Mouse (Mus musculus) neural tube, embryonic 11.5 days (tissue): ENCODE measurements around the gene Myh9. TPM values are rescaled to one million over a fixed set of nuclear protein-coding genes. Genes with fewer than 3 reads are reported as not detected.

Experiments
- ATAC-seq: fragments of 200-750 bp; cut with Nextera tagmentation; 2 replicates; pipeline ENCODE4 v1.8.0; 2017; ENCODE audit warnings: moderate number of reproducible peaks, mild to moderate bottlenecking, moderate TSS enrichment, moderate library complexity; ENCODE audit not compliant: insufficient read depth, low FRiP score, low TSS enrichment
- DNase-seq: peaks from one replicate; pipeline ENCODE4 v3.0.0-alpha.2; 2015; ENCODE audit warnings: low spot score
- H3K27ac ChIP-seq: fragments of 300-500 bp; sonication (generic); 2 replicates; pipeline ENCODE4 v1.5.1; 2014; ENCODE audit warnings: low read depth, mild to moderate bottlenecking, low read length
- H3K27me3 ChIP-seq: fragments of 300-500 bp; sonication (generic); 2 replicates; pipeline ENCODE4 v1.6.1; 2014; ENCODE audit warnings: mild to moderate bottlenecking, low read length, mixed read lengths; ENCODE audit not compliant: control insufficient read depth, insufficient read depth
- H3K36me3 ChIP-seq: fragments of 300-500 bp; sonication (generic); 2 replicates; pipeline ENCODE4 v1.6.1; 2014; ENCODE audit warnings: mild to moderate bottlenecking, low read length, moderate library complexity, mixed read lengths; ENCODE audit not compliant: control insufficient read depth, insufficient read depth
- H3K4me1 ChIP-seq: fragments of 300-500 bp; sonication (generic); 2 replicates; pipeline ENCODE4 v1.6.1; 2014; ENCODE audit warnings: low read length, mixed read lengths; ENCODE audit not compliant: control insufficient read depth, insufficient read depth
- H3K4me2 ChIP-seq: fragments of 300-500 bp; sonication (generic); 2 replicates; pipeline ENCODE4 v1.6.1; 2014; ENCODE audit warnings: low read depth, mild to moderate bottlenecking, moderate library complexity
- H3K4me3 ChIP-seq: fragments of 300-500 bp; sonication (generic); 2 replicates; pipeline ENCODE4 v1.5.1; 2014; ENCODE audit warnings: low read depth, low read length
- H3K9ac ChIP-seq: fragments of 300-500 bp; sonication (generic); 2 replicates; pipeline ENCODE4 v1.6.1; 2014; ENCODE audit warnings: mild to moderate bottlenecking, low read length
- H3K9me3 ChIP-seq: fragments of 300-500 bp; sonication (generic); 2 replicates; pipeline ENCODE4 v1.6.1; 2016; ENCODE audit warnings: low read length; ENCODE audit not compliant: control insufficient read depth
- WGBS: fragments of 180-500 bp; shearing (Covaris S2); extraction: QIAGEN DNeasy Blood & Tissue Kit; methylation state at CpG from one replicate; pipeline ENCODE4 v1.1.7; 2014; 5-methylcytosine and 5-hydroxymethylcytosine counted together
- polyA plus RNA-seq: library from polyadenylated mRNA; unstranded; fragments of >200 nt; fragmentation: Nextera tagmentation; extraction: Ambion mirVana; gene quantifications from 2 replicates; pipeline ENCODE4 v1.2.1, GENCODE M21; 2014

Gene Myh9
- polyA plus RNA-seq, 1 experiment from 2014 or later, result 24.5 TPM

DNA sequence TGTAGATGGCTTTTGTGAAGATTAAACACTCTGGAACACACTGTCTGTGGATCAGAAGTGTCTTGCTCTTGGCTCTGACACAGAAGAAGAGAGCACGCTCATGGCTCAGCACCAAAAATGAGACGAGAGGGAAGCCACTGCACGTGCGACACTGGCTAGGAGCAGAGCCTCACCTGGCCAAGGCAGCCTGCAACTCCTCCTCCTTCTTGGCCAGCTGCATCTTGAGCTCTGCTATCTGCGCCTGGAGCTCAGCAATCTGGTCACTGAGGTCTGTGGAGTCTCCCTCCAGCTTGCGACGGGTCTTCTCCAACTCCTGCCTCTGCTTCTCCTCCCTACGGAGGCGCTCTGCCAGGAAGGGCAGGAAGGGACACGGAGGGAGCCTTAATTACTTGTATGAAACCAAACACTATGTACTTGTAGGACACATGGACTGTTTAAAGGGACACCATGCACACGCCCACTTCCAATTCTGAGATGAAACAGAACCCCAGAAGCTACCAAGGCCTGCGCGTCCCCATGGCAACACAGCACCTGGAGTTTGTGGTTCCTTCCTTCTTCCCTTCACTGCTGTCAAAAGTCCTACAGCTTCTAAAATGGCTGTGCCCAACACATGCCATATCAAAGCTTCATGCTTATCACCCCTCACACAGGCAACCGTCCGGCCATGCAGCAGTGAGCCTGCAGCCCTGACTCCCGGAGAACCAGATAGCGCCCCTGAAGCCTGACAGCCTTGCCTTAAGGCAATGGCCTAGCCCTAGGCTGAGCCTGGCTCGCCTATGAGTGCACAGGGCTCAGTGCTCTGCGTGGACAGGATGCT lies 68.7 kb downstream of the Myh9 start:
- DNase-seq (no peak), ATAC-seq (no peak)
- no peaks in the 10 kb centered on the region for H3K4me1 ChIP-seq
- H3K4me2 ChIP-seq, result no peak overlapping the region
- no peak overlapping the region for H3K4me3 ChIP-seq
- no peak overlapping the region for H3K27ac ChIP-seq
- no peaks in the 10 kb centered on the region for H3K9me3 ChIP-seq
- H3K9ac ChIP-seq, result no peak overlapping the region
- H3K36me3 ChIP-seq, result peaks cover 25% of the 10 kb centered on the region
- H3K27me3 ChIP-seq, result no peaks in the 10 kb centered on the region
- 96% methylated on average over 19 of the region's 19 CpGs for WGBS

DNA sequence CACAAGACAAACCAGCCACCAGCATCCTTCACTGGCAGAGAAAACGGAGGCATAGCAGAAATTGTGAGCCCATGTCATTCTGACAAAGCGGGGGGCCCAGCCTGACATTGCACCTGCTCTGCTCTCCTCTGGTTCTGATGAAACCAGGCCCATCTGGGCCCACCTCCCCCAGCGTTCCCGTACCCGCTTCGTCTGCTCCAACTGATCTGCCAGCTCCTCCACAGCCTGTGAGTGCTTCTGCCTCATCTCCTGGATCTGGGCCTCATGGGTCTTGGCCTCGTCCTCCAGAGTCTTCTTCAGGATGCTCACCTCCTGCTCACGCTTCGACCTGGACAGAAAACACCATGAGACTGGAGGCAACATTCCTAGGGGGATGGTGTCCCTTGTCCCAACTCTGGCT lies 71.0 kb downstream of the Myh9 start:
- Histone ChIP-seq H3K9me3 (no peaks in the 10 kb centered on the region), H3K27me3 (no peaks in the 10 kb centered on the region), H3K36me3 (peaks cover 29% of the 10 kb centered on the region), H3K4me3 (no peak overlapping the region), H3K9ac (no peak overlapping the region), H3K4me1 (no peaks in the 10 kb centered on the region), H3K4me2 (no peak overlapping the region), H3K27ac (no peak overlapping the region)
- ATAC-seq, result no peak
- 92% methylated on average over 9 of the region's 9 CpGs for WGBS
- no peak for DNase-seq

DNA sequence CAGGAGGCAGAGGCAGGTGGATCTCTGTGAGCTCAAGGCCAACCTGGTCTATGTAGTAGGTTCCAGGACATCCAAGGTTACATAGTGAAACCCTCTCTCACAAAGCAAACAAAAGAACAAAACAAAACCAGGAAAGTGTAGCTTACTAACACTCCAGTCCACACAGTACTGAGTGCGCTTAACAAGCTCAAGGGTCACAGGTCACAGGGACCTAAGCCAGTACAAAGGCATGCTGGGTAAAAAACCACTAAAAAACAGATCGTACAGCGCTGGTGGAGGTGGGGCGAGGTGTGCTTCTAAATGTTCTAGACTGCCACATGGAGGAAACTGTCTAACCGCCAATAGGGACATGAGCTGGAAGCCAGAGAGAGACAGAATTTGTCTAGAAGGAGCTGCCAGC lies 71.6 kb downstream of the Myh9 start:
- H3K4me3 ChIP-seq, result no peak overlapping the region
- no peak overlapping the region for H3K9ac ChIP-seq
- WGBS, result 93% methylated on average over 5 of the region's 5 CpGs
- no peak overlapping the region for H3K27ac ChIP-seq
- H3K4me2 ChIP-seq, result no peak overlapping the region
- no peak for ATAC-seq
- no peaks in the 10 kb centered on the region for H3K27me3 ChIP-seq
- no peak for DNase-seq
- no peaks in the 10 kb centered on the region for H3K9me3 ChIP-seq
- peaks cover 30% of the 10 kb centered on the region for H3K36me3 ChIP-seq
- no peaks in the 10 kb centered on the region for H3K4me1 ChIP-seq

DNA sequence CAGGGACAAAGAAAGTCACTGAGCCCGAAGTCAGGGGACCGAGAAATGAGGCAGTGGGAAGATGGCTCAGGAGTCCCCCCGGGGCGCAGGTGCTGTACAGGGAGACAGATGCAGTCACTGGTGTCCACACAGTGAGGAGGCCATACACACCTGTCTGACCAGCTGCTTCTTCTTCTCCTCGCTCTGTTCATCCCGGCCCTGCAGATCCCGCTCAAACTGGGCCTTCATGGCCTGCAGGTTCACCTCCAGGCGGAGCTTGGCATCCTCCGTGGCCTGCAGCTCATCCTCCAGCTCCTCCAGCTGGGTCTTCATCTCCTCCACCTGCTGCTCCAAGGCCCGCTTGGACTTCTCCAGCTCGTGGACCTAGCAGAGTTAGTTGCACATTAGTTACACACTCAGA lies 75.0 kb downstream of the Myh9 start:
- H3K36me3 ChIP-seq, result peaks cover 34% of the 10 kb centered on the region
- H3K27ac ChIP-seq, result no peak overlapping the region
- no peaks in the 10 kb centered on the region for H3K27me3 ChIP-seq
- no peaks in the 10 kb centered on the region for H3K4me1 ChIP-seq
- H3K9ac ChIP-seq, result no peak overlapping the region
- H3K4me2 ChIP-seq, result no peak overlapping the region
- WGBS, result 94% methylated on average over 11 of the region's 11 CpGs
- DNase-seq (no peak), ATAC-seq (no peak)
- H3K9me3 ChIP-seq, result no peaks in the 10 kb centered on the region
- no peak overlapping the region for H3K4me3 ChIP-seq

DNA sequence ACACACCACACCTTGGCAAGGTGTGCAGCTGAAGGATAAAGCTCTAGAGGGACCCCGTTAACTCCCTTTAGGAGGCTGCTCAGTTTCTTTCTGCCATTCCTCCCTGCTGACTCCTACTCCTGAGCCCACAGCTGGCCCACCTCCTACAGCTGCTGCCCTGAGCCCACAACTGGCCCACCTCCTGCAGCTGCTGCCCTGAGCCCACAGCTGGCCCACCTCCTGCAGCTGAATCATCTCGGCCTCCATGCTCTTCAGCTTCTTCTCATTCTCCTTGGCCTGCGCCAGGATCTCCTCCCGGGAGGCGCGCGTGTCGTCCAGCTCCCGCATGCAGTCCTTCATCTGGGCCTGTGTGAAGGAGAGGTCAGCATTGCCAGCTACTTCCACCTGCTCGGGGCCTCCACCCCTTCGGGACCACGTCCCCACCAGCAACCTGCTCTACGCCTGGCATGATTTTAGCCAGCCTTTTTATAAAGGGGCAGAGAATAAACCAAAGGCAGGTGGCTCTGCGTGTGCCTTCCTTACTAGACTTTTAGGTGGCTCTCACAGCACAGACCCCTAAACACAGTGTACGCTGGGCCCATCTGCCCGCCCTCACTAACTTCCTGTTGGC lies 76.4 kb downstream of the Myh9 start:
- WGBS, result 93% methylated on average over 16 of the region's 16 CpGs
- Histone ChIP-seq H3K27me3 (no peaks in the 10 kb centered on the region), H3K9me3 (no peaks in the 10 kb centered on the region), H3K4me2 (no peak overlapping the region), H3K9ac (no peak overlapping the region), H3K27ac (no peak overlapping the region), H3K4me1 (no peaks in the 10 kb centered on the region), H3K4me3 (no peak overlapping the region), H3K36me3 (peaks cover 29% of the 10 kb centered on the region)
- no peak for DNase-seq
- no peak for ATAC-seq

DNA sequence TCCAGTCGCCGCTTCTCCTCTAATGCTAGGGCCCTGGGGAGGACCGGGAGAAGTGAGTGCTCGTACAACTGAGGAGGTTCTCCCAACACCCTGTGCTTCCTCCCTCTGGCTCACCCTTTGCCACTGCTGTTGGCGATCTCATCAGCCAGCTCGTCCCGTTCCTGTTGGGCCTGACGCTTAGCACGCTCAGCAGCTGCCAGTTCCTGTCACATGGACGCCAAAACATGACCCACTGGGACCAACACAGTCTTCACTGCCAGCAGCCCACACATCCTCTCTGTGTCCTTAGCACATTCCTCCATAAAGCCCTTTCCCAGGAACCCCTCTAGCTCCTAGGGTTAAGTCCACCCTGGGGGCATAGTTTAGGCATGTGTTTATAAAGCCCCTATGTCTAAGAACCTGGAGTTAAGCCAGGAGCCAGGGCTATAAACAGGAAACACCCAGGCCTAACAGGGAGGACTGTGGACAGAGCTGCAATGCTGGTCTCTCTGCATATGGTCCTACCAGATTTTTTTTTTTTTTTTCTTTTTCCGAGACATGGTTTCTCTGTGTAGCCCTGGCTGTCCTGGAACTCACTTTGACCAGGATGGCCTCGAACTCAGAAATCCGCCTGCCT lies 77.5 kb downstream of the Myh9 start:
- ATAC-seq (no peak), DNase-seq (no peak)
- Histone ChIP-seq H3K4me2 (no peak overlapping the region), H3K4me1 (no peaks in the 10 kb centered on the region), H3K27ac (no peak overlapping the region), H3K4me3 (no peak overlapping the region), H3K9me3 (no peaks in the 10 kb centered on the region), H3K36me3 (peaks cover 26% of the 10 kb centered on the region), H3K9ac (no peak overlapping the region), H3K27me3 (no peaks in the 10 kb centered on the region)
- 89% methylated on average over 13 of the region's 13 CpGs for WGBS

DNA sequence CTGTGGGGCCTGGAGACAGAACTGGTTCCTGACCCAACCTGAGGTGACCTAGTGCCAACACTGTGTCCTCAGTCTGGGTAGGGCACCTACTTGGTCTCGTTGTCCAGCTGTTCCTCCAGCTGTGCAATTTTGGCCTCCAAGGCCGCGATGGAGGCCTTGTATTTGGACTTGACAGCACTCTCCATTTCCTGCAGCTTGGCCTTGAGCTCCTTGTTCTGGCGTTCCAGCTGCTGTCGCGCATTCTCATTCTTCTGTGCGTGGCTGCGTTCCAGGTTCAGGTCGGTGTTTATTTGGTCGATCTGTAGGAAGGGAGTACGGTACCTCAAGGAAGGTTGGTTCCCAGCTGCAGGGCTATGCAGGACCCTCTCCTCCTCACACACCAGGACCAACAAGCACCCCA lies 78.3 kb downstream of the Myh9 start:
- Histone ChIP-seq H3K4me2 (no peak overlapping the region), H3K9me3 (no peaks in the 10 kb centered on the region), H3K27me3 (no peaks in the 10 kb centered on the region), H3K4me1 (no peaks in the 10 kb centered on the region), H3K4me3 (no peak overlapping the region), H3K36me3 (peaks cover 22% of the 10 kb centered on the region), H3K27ac (no peak overlapping the region), H3K9ac (no peak overlapping the region)
- DNase-seq (no peak), ATAC-seq (no peak)
- WGBS, result 97% methylated on average over 11 of the region's 11 CpGs

DNA sequence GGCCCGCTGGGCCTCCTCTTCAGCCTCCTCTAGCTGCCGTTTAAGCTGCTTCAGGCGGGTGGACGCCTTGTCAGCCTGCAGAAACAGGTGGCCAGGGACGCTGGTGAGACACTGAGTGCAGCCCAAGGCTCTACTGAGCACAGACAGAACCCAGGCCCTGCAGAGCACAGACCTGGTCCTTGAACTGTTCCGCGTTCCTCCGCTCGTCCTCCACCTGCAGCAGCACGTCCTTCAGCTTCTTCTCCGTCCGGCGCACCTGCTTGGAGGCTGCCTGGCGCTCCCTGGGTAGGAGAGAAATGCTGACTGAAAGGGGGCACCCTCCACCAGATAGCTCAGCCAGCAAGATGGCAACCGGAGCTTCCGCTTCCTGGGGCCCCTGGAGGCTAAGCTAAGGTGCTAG lies 78.9 kb downstream of the Myh9 start:
- DNase-seq (no peak), ATAC-seq (no peak)
- no peak overlapping the region for H3K4me3 ChIP-seq
- H3K9me3 ChIP-seq, result no peaks in the 10 kb centered on the region
- 91% methylated on average over 16 of the region's 16 CpGs for WGBS
- H3K27ac ChIP-seq, result no peak overlapping the region
- no peaks in the 10 kb centered on the region for H3K27me3 ChIP-seq
- H3K4me1 ChIP-seq, result no peaks in the 10 kb centered on the region
- H3K9ac ChIP-seq, result no peak overlapping the region
- peaks cover 22% of the 10 kb centered on the region for H3K36me3 ChIP-seq
- H3K4me2 ChIP-seq, result no peak overlapping the region
